Mouse (Mus musculus) ovary, postnatal 10 days (tissue): ENCODE measurements around the gene Gm7168.
"Not testable (repeated sequence)": the region's sequence is repeated elsewhere in the genome, so short reads cannot be mapped to it uniquely, and the experiment has no call there.

Experiments used
- DNase-seq: peaks from one replicate; pipeline ENCODE4 v3.0.0; 2022; ENCODE audit warnings: low spot score

Gene Gm7168

GRCm38 (mm10) chr17:13948073-13948472 lies at the start of gene Gm7168:
Gene Gm7168 (plus strand): TSS chr17:13948373.
- DNase-seq = not testable (repeated sequence)

- no peak for DNase-seq
These were observed 49.3 kb upstream of the Gm7168 start for GRCm38 (mm10) chr17:13898838-13899237.

GRCm38 (mm10) chr17:13899241-13899640 lies 48.9 kb upstream of the Gm7168 start:
- no peak for DNase-seq

- DNase-seq = no peak
These were observed 44.4 kb upstream of the Gm7168 start for GRCm38 (mm10) chr17:13903793-13904192.

- no peak for DNase-seq
These were observed 41.1 kb upstream of the Gm7168 start for GRCm38 (mm10) chr17:13907082-13907481.

- DNase-seq = no peak
These were observed 40.5 kb upstream of the Gm7168 start for GRCm38 (mm10) chr17:13907681-13908080.

- no peak for DNase-seq
These were observed 34.2 kb upstream of the Gm7168 start for GRCm38 (mm10) chr17:13913951-13914350.

GRCm38 (mm10) chr17:13914531-13914930 lies 33.6 kb upstream of the Gm7168 start:
- no peak for DNase-seq

GRCm38 (mm10) chr17:13920771-13921170 lies 27.4 kb upstream of the Gm7168 start:
- DNase-seq = no peak

- no peak for DNase-seq
These were observed 24.8 kb upstream of the Gm7168 start for GRCm38 (mm10) chr17:13923418-13923817.

GRCm38 (mm10) chr17:13924588-13924987 lies 23.6 kb upstream of the Gm7168 start:
- DNase-seq = no peak

- no peak for DNase-seq
These were observed 22.2 kb upstream of the Gm7168 start for GRCm38 (mm10) chr17:13925931-13926330.

- DNase-seq = no peak
These were observed 17.8 kb upstream of the Gm7168 start for GRCm38 (mm10) chr17:13930421-13930820.

- DNase-seq = not testable (repeated sequence)
These were observed 12.8 kb upstream of the Gm7168 start for GRCm38 (mm10) chr17:13935364-13935763.

GRCm38 (mm10) chr17:13937787-13938186 lies 10.4 kb upstream of the Gm7168 start:
- DNase-seq = no peak

GRCm38 (mm10) chr17:13938652-13939051 lies 9.5 kb upstream of the Gm7168 start:
- no peak for DNase-seq

GRCm38 (mm10) chr17:13939231-13939630 lies 8.9 kb upstream of the Gm7168 start:
- not testable (repeated sequence) for DNase-seq

GRCm38 (mm10) chr17:13940487-13940886 lies 7.7 kb upstream of the Gm7168 start:
- no peak for DNase-seq

- not testable (repeated sequence) for DNase-seq
These were observed 3.4 kb downstream of the Gm7168 start for GRCm38 (mm10) chr17:13951570-13951969.

- DNase-seq = not testable (repeated sequence)
These were observed 10.0 kb downstream of the Gm7168 start for GRCm38 (mm10) chr17:13958129-13958528.

- DNase-seq = not testable (repeated sequence)
These were observed 14.1 kb downstream of the Gm7168 start for GRCm38 (mm10) chr17:13962245-13962644.

GRCm38 (mm10) chr17:13965048-13965447 lies 16.9 kb downstream of the Gm7168 start:
- DNase-seq = not testable (repeated sequence)

- not testable (repeated sequence) for DNase-seq
These were observed 21.7 kb downstream of the Gm7168 start for GRCm38 (mm10) chr17:13969917-13970316.

- DNase-seq = not testable (repeated sequence)
These were observed 22.6 kb downstream of the Gm7168 start for GRCm38 (mm10) chr17:13970796-13971195.

GRCm38 (mm10) chr17:13987690-13988089 lies 39.5 kb downstream of the Gm7168 start:
- no peak for DNase-seq
